Mouse (Mus musculus) heart, postnatal 0 days (tissue): ENCODE data around the gene Ephx4.

Experiments
- CTCF ChIP-seq: IDR thresholded peaks from 2 replicates; pipeline ENCODE4 v1.5.1; 2016; ENCODE audit warnings: antibody characterized with exemption, control low read depth, low read depth
- EP300 ChIP-seq: IDR thresholded peaks from 2 replicates; pipeline ENCODE4 v1.6.1; 2016; ENCODE audit warnings: antibody characterized with exemption, low read depth

- TF ChIP-seq CTCF (no peak), EP300 (no peak)
Measured at GRCm38 (mm10) chr5:107403947-107404684, 1.6 kb downstream of the Ephx4 start.
